Mouse (Mus musculus) C2C12 (cell line): Measurements from ENCODE around the gene Clp1. TPM values are rescaled to one million over a fixed set of nuclear protein-coding genes. Genes with fewer than 3 reads are reported as not detected.

Source experiments
- H3K27me3 ChIP-seq: one replicate; pipeline ENCODE4 v1.6.1; 2011; ENCODE audit not compliant: control insufficient read depth, insufficient read depth, insufficient read length
- H3K36me3 ChIP-seq: one replicate; pipeline ENCODE4 v1.6.1; 2011; ENCODE audit not compliant: control insufficient read depth, insufficient read depth
- H3K4me3 ChIP-seq: one replicate; pipeline ENCODE4 v1.5.1; 2011; ENCODE audit warnings: mild to moderate bottlenecking, control low read depth; ENCODE audit not compliant: poor library complexity, insufficient read depth, severe bottlenecking
- H3K79me2 ChIP-seq: one replicate; pipeline ENCODE4 v1.6.1; 2011; ENCODE audit not compliant: control insufficient read depth, insufficient read depth
- H3K79me3 ChIP-seq: one replicate; pipeline ENCODE4 v1.6.1; 2011; ENCODE audit warnings: low read depth, control low read depth
- H3ac ChIP-seq: one replicate; pipeline ENCODE3; 2011; ENCODE audit warnings: low read depth; ENCODE audit not compliant: control insufficient read depth, insufficient read length
- CEBPB ChIP-seq: IDR thresholded peaks from one replicate; pipeline ENCODE4 v1.6.1; 2011; ENCODE audit warnings: low read depth, mild to moderate bottlenecking, control low read depth, moderate library complexity
- CTCF ChIP-seq: IDR thresholded peaks from one replicate; pipeline ENCODE4 v1.5.1; 2011; ENCODE audit not compliant: control insufficient read depth, insufficient read depth, insufficient read length
- FOSL1 ChIP-seq: IDR thresholded peaks from one replicate; pipeline ENCODE4 v1.8.0; 2011; ENCODE audit warnings: mild to moderate bottlenecking, low read length; ENCODE audit not compliant: poor library complexity, insufficient read depth, severe bottlenecking
- MAX ChIP-seq: IDR thresholded peaks from one replicate; pipeline ENCODE4 v1.6.1; 2011; ENCODE audit warnings: mild to moderate bottlenecking, control low read depth
- MYOD1 ChIP-seq: IDR thresholded peaks from one replicate; pipeline ENCODE4 v1.6.1; 2011; ENCODE audit warnings: low read depth; ENCODE audit not compliant: control insufficient read depth, insufficient read length
- MYOG ChIP-seq: IDR thresholded peaks from one replicate; pipeline ENCODE4 v1.6.1; 2011; ENCODE audit not compliant: control insufficient read depth, insufficient read length; ENCODE audit errors: extremely low read depth
- USF1 ChIP-seq: IDR thresholded peaks from one replicate; pipeline ENCODE4 v1.6.1; 2011; ENCODE audit warnings: low read depth, mild to moderate bottlenecking, control low read depth, moderate library complexity
- long read RNA-seq, 2 experiments: library from polyadenylated mRNA; unstranded; transcript quantifications; one replicate each; pipeline ENCODE4 v2.0.0; 2019 to 2020
- polyA plus RNA-seq: library from polyadenylated mRNA; unstranded; fragments of >200 nt; fragmentation: generic; extraction: Trizol; gene quantifications from one replicate; pipeline ENCODE4 v1.2.1, GENCODE M21; 2012; ENCODE audit warnings: missing spikeins

Clp1 gene
- 13.9 TPM for polyA plus RNA-seq
- long read RNA-seq, experiment 1, transcript Clp1-201 (3 exons, 1,912 nt): major isoform, 28 of 29 reads
- long read RNA-seq, experiment 1, partial matches to known transcripts: 1 of 29 reads
- long read RNA-seq, experiment 1, other reads (novel, unspliced or antisense): 0 of 29 reads
- long read RNA-seq, experiment 2, transcript Clp1-203 (4 exons, 2,564 nt): minor isoform, 7 of 118 reads
- long read RNA-seq, experiment 2, transcript Clp1-201 (3 exons, 1,912 nt): major isoform, 109 of 118 reads
- long read RNA-seq, experiment 2, partial matches to known transcripts: 1 of 118 reads
- long read RNA-seq, experiment 2, other reads (novel, unspliced or antisense): 0 of 118 reads

- no peak for TF ChIP-seq MYOG
- TF ChIP-seq MAX: no peak
- no peak for TF ChIP-seq CTCF
- no peak for TF ChIP-seq USF1
- TF ChIP-seq CEBPB: no peak
- no peak for TF ChIP-seq MYOD1
- no peak for TF ChIP-seq FOSL1
- Histone ChIP-seq H3K79me2 (peaks cover 36% of the 10 kb centered on the region), H3K36me3 (peaks cover 32% of the 10 kb centered on the region), H3ac (peak within 1 kb of the TSS; percentile 54), H3K79me3 (peaks cover 24% of the 10 kb centered on the region), H3K4me3 (peak within 1 kb of the TSS; percentile 86), H3K27me3 (no peaks in the 10 kb centered on the region)
Measured at GRCm38 (mm10) chr2:84727172-84727858, at the start of gene Clp1. Clp1 (minus strand) TSS chr2:84727350.

DNA sequence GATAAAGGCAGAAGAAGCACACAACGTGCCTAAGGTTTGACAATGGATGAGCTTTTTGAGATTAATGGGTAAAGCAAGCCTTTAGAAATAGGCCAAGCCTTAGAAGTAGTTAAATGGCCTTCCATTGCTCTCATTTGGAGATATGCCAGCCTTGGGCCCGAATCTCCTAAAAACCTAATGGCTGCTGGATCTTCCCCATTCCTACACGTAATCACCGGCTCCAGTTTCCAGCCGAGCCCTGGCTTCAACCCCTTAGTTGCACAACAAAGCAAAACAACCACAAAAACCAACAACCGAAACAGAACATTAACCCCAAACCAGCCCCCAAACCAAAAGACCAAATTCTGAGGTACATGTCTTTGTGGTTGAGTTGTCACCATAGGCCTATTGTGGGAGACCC, 48.5 kb upstream of the Clp1 start:
- TF ChIP-seq USF1 (no peak), CEBPB (no peak)
- H3ac ChIP-seq: no peak overlapping the region
- no peaks in the 10 kb centered on the region for H3K27me3 ChIP-seq
- H3K4me3 ChIP-seq: no peak overlapping the region
- H3K79me3 ChIP-seq: no peaks in the 10 kb centered on the region
- no peaks in the 10 kb centered on the region for H3K79me2 ChIP-seq
- H3K36me3 ChIP-seq: no peaks in the 10 kb centered on the region

DNA sequence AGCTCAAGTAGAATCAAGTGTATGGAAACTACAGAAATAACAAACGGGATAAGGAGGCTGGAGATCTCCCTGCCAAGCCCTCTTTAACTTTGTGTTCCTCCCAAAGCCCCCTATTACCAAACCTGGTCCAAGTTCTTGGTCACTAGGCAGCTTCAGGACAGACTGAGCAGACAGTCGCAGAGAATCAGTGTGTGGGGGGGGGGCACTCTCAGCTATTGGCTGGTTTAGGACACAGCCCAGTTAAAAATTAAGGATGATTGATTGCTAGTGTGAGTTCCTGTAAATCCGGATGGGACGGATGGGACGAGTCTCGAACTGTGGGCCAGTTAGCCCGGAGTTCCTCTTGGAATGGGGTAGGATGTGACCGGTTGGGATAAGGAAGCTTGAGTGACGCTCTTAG, 48.1 kb upstream of the Clp1 start, which contains the start of gene Serping1:
Serping1 (minus strand) TSS at position 204 of the 400 bp plus-strand sequence.
- H3K27me3 ChIP-seq: no peaks in the 10 kb centered on the region
- H3K36me3 ChIP-seq: no peaks in the 10 kb centered on the region
- H3ac ChIP-seq: no peak within 1 kb of the TSS
- H3K79me2 ChIP-seq: no peaks in the 10 kb centered on the region
- H3K79me3 ChIP-seq: no peaks in the 10 kb centered on the region
- H3K4me3 ChIP-seq: no peak within 1 kb of the TSS
- no peak for TF ChIP-seq MAX
- TF ChIP-seq CTCF: no peak
- TF ChIP-seq FOSL1: no peak
- no peak for TF ChIP-seq MYOD1
- no peak for TF ChIP-seq USF1
- TF ChIP-seq CEBPB: no peak
- no peak for TF ChIP-seq MYOG

DNA sequence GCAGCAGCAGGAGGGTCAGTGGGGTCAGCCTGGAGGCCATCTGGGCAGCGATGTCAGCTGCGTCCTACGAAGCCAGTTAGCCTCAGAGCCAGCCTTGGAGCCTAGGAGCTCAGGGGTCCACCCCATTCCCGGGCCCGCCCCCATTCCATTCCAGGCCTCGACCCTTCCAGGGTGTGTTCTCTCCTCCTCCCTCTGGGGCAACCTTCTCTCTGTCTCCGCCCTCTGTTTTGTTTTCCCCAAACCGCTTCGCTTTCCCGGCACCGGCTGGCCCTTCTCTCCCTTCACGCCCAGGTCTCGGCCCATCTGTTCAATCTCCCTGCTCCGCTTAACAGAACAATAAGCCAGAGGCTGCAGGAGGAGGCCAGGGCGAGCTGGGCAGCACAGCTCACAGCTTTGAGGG, 47.6 kb upstream of the Clp1 start:
- no peaks in the 10 kb centered on the region for H3K36me3 ChIP-seq
- TF ChIP-seq MAX (no peak), CTCF (no peak)

GRCm38 (mm10) chr2:84773195-84773594, 46.0 kb upstream of the Clp1 start:
- Histone ChIP-seq H3K79me2 (no peaks in the 10 kb centered on the region), H3ac (no peak overlapping the region), H3K27me3 (no peaks in the 10 kb centered on the region), H3K79me3 (no peaks in the 10 kb centered on the region), H3K4me3 (no peak overlapping the region), H3K36me3 (no peaks in the 10 kb centered on the region)
- TF ChIP-seq USF1 (no peak), MYOG (no peak)

More for the DNA sequence above, 47.6 kb upstream of the Clp1 start:
- Histone ChIP-seq H3ac (no peak overlapping the region), H3K79me3 (no peaks in the 10 kb centered on the region), H3K79me2 (no peaks in the 10 kb centered on the region), H3K27me3 (no peaks in the 10 kb centered on the region), H3K4me3 (no peak overlapping the region)

DNA sequence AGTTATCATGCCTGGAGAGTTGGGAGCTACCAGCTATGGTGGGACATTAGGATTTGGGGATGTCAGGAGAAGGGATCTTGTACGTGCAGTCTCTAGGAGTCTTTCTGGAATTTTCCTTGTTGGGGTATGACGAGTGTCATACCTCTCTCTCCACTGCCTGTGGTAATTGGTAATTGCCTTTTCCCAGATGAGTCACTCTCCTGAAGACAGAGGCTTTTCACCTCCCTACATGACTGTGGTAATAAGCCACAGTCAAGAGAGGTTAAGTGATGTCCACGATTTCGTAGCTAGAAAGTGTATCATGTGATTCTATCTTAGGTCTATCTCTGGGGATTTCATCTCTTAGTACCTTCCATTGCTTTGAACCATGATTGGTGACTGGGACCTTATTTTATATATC, 45.3 kb upstream of the Clp1 start:
- Histone ChIP-seq H3K27me3 (no peaks in the 10 kb centered on the region), H3K36me3 (no peaks in the 10 kb centered on the region), H3ac (no peak overlapping the region), H3K79me2 (no peaks in the 10 kb centered on the region), H3K79me3 (no peaks in the 10 kb centered on the region), H3K4me3 (no peak overlapping the region)
- TF ChIP-seq MYOD1 (no peak), CEBPB (no peak), MAX (no peak), MYOG (no peak), CTCF (no peak), USF1 (no peak), FOSL1 (no peak)
